Mouse (Mus musculus): ENCODE results near the gene Ccdc117. TPM values are rescaled to one million over a fixed set of nuclear protein-coding genes. Genes with fewer than 3 reads are reported as not detected.
"Not testable (repeated sequence)": the region's sequence is repeated elsewhere in the genome, so short reads cannot be mapped to it uniquely, and the experiment has no call there.

Gene Ccdc117
- total RNA-seq, 2 experiments from 2014 or later = 37.8 to 47.4 TPM

DNA sequence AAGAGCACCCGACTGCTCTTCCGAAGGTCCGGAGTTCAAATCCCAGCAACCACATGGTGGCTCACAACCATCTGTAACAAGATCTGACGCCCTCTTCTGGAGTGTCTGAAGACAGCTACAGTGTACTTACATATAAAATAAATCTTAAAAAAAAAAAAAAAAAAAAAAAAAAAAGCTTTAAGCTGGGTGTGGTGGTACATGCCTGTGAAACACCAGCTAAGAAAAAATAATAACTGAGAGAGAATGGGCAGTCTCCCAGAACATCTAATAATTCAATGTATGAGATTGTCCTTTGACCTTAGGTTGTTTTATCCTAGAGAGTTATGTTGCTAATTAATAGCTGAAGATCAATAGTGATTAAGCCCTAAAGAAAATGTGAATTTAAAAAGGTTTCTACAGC, 4.5 kb downstream of the Ccdc117 start:
- DNase-seq (ENCODE audit: low spot score in 2 of 2) = not testable (repeated sequence)

DNA sequence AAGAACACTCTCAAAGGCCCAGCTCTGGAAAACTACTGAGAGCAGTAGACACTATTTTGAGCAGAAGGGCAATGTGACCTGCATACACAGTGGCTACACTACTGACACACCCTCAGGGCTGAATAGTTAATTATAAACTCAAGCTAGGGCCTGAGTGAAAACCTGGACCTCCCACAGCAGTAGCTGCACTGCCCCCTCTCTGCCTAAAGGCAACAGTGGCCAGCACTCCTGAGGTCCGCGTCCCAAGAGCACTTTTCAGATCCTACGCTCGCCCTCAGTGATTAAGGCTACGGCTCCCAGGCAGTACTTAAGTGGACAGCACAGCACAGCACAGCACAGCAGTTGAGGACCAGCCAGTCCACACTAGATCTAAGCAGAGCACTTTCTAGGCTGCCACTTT, 8.9 kb downstream of the Ccdc117 start:
- no peak for DNase-seq (ENCODE audit: low spot score in 2 of 2)

DNA sequence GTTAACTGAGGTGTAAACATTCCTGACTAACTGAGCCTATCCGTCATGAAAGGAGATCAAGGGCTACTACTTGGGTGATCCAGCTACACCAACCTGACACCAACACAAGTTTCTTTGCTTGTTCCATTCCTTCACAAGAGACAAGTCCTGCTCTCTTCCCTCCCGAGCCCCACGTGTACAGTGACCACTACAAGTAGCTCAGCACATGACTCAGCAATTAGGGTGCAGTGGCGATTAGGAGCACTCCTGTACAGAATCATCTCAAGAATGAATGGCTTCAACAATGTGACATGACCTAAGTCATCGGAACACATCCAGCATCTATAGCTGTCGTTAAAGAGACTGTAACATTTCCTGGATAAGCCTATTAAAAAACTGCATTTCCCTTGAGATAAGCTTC, 11.3 kb downstream of the Ccdc117 start:
- DNase-seq (ENCODE audit: low spot score in 2 of 2) = no peak

DNA sequence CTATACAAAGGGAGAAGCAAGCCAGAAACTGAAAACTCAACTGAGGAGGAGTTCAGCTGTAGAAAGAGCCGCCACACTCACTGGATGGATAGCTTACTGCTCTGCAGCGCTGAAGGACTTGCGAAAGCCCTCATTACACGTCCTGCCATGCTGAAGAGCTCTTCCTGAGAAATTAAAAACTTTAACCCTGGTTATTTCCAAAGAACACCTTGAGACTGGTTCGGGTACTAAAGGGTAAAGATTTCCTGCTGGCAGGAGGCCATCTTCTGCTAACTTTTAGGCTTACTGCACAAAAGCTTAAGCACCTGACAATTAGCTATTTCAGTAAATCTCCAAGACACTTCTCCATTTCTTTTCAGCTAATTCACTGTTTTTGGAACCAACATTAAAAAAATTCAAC, 11.8 kb downstream of the Ccdc117 start:
- DNase-seq (ENCODE audit: low spot score in 2 of 2) = no peak

DNA sequence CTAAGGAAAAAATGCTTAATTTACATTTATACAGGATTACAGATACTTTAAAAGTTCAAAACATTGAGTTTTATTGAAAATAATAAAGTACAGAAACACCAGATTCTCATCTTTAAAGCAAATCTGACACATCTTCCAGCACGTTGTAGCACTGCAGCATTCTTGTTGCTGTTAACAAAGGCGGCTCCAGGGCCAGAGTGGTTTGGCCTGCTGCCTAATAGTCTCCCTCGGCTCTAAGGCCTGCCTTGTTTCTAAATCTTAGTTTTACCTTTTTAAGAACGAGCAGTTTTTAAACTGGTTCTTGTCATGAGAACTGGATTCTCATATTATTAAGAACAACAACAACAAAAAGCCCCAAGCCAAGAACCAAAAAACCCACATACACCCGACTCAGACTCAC, 13.1 kb downstream of the Ccdc117 start:
- DNase-seq (ENCODE audit: low spot score in 2 of 2) = no peak

DNA sequence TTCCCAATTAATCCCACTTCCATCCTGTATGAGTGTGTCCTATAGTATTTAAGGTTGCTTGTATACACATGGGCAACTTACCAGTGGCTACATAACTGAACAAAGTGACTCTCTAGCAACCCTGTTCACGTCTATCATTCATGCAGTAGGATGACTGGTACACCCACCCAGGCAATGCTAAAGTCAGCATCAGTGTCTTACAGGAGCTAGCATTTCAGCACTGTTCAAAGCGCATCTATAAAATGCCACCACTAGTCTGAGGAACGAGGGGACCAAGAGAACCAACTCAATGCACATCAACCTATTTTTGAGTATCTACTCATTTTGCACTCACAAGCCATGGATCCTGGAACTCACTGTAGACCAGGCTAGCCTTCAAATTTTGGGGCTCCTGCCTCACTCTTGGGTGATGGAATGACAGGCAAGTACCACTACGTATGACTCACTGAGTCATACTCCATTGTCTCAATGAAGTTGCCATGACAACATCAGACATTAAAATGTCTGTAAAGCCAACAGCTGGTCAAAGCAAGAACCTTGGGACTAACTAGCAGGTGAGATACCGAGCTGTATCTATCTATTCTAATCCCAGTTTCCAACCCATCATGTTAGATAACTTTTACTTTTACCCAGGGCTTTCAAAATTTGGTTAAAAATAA, 14.0 kb downstream of the Ccdc117 start:
- DNase-seq (ENCODE audit: low spot score in 2 of 2) = no peak

DNA sequence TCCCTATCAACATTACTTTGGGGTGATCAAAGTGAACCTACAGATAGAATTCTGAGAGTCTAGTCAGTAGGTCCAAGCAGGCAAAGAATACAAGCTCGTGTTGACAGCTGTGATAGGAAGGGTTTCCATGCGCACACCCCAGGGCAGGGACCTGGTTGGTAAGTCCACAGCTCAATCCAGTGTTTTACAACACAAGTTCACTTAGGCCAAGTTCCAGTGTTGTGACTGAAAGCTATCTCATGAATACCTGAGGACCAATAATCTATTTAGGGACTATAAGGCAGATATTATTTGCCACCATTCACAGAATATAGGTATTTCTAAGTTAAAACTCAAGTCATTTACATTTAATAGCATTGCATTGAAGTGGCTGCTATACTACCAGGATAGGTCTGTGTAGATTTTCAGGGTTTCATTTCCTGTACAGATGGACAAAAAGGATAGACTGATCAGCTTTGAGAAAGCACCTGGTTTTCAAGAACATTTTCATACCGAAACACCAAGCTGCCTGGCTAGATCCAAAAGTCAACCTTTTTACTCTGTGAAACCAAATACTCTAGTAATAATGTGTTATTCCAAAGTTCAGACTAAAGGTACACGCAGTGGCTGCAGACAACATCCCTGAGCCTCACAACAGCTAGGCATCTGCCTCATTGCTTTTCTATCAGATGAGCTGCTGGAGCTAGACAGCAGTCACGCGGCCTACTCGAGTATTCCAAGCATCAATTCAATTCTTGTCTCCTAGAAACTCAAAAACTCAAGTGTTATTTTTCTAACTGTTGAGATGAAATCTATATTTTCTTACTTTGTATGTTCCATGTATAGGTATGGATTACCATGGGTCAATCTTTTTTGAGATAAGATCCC, 15.2 kb downstream of the Ccdc117 start:
- no peak for DNase-seq (ENCODE audit: low spot score in 2 of 2)

DNA sequence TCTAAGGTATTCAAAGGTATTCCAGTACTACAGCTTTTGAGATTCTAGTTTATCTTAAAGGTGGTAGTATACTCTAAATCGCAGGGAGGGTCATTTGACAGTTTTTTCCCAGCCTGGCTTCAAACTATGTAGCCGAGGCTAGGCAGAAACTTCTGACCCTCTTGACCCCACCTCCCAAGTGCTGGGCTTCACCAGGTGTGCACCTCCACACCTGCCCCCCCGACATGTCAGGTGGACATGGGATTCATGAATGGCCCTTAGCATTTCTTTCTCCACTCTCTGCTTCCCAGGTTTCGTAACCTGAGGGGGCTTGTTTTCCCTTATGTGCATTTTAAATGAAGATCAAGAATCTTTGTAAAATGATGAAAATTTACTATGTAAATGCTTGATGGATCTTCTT, 16.6 kb downstream of the Ccdc117 start:
- no peak for DNase-seq (ENCODE audit: low spot score in 2 of 2)

DNA sequence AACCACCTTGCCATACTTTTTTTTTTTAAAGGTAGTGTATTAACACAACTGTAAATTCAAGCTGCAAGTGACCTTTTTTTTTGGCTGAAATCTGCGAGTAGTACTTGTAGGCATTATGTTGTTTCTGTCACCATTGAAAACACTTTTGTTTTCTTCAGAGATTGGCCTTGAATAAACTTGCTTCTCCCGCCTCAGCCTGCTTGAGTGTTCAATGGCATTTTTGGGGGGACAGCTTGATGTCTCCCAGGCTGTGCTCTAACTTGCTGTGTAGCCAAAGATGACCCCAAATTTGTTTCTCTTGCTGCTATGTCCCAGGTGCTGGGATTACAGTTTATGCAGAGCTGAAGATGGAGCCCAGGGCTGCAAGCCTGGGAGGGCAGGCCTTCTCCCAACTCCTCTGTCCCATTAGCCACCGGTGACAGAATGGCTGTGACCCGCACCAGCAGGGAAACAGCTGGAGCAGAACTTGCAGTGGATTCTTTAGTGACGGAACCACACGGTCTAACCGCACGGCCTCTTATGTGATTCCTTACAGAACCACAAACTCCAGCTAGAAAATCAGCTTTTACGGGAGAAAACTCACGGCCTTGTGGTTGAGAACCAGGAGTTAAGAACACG, 19.1 kb downstream of the Ccdc117 start:
- DNase-seq (ENCODE audit: low spot score in 2 of 2) = no peak

DNA sequence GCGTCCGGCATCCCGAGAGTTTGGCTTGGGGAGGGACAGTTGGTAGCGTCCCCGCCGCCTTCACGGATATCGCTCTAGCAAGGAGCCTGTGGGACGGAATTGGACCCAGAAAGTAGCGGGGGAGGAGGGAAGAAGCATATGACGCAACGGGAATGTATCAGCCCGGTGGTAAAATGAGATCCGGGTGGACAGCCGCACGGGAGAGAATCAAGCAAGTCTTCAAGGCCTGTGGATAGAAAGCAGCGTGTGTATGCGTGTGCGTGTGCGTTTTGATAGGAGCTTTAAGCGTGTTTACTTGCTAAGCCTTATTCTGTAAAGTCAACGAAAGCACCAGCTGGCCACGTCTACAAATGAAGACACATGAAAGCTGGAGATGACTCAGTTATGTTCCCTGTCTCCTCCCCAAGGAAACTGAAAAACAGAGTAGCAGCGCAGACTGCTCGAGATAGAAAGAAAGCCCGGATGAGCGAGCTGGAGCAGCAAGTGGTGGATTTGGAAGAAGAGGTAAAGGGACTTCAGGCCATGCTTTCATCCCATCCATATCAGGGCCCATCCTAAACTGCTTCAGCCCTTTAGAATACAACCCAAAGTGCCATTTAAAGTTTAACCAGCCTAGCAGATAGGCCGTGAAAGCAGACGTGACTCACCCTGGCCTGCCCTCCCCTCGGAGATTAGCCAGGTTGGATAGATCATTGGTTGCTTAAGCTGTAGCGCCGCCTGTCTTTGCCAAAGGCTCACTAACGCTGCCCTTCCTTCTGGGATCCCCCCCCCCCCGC, 20.3 kb downstream of the Ccdc117 start:
- peak; percentile 61 to 65 for DNase-seq (ENCODE audit: low spot score in 2 of 2)

DNA sequence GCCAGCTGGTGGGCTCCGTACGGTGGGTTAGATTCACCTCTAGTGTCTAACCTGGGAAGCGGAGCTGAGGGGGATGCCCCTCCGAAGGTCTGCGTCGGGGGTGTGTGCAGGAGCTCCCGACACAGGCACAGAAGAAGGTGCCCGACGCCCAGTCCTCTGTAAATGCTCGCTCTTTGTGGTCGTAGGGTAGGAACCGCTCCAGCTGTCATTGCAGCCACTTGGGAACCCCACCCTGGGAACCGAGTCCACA, 20.8 kb downstream of the Ccdc117 start:
- DNase-seq (ENCODE audit: low spot score in 2 of 2) = peak in 1 of 2 experiments; percentile 59

DNA sequence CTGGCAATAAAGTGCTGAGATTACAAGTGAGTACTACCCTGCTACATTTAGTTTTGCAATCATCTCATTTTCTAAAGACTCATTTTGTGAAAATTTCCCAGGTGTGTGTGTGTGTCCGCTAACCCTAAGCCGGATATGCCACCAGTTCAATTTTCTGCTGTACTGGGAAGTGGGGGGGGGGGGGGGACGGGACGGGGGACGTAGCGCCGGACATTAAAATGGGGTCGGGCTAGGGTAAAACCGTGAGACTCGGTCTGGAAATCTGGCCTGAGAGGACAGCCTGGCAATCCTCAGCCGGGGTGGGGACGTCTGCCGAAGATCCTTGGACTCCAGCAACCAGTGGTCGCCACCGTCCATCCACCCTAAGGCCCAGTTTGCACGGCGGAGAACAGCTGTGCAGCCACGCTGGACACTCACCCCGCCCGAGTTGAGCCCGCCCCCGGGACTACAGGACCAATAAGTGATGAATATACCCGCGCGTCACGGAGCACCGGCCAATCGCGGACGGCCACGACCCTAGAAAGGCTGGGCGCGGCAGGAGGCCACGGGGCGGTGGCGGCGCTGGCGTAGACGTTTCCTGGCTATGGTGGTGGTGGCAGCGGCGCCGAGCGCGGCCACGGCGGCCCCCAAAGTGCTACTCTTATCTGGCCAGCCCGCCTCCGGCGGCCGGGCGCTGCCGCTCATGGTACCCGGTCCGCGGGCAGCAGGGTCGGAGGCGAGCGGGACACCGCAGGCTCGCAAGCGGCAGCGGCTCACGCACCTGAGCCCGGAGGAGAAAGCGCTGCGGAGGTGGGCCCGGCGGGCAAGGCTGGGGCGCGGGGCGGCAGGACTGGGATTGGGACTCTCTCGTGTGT, 21.3 kb downstream of the Ccdc117 start, which contains the start of gene Xbp1:
Gene Xbp1 (plus strand): TSS at position 248 of the 854 bp plus-strand sequence.
- peak; percentile 98 for DNase-seq (ENCODE audit: low spot score in 2 of 2)

DNA sequence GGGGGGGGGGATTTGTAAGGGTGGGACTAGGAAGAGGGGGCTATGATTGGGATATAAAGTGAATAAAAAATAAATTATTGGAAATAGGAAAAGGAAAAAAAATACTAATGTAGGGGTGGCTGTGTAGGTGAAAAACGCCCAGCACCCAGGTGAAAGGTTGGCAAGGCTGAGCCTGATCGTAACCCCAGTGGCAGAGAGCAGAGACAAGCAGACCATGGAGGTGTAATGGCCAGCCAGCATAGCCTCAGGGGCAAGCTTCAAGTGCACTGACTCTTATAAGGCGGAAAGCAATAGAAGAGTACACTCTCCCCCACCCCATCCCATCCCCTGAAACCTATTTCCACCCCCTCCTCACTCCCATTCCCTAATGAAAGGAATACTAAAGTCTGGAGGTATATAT, 22.3 kb downstream of the Ccdc117 start:
- no peak for DNase-seq (ENCODE audit: low spot score in 2 of 2)

DNA sequence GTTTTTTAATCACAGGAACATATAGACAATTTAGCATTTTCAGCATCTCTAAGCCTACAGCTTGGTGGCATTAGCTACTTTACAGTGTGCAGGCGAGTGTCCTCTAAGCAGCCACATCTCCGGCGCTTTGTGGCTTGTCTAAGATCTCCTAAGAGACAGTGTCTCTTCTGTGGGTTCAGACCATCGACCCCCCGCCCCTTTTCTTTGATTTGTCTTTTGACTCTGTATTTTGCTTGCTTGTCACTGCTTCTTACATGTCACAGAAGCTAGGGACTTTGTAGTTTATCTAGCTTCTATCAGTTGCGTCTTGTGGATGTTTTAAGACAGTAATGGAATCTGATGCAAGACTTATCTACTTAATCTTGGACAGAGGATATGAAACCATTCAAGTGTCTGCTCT, 24.6 kb downstream of the Ccdc117 start:
- DNase-seq (ENCODE audit: low spot score in 2 of 2) = no peak

DNA sequence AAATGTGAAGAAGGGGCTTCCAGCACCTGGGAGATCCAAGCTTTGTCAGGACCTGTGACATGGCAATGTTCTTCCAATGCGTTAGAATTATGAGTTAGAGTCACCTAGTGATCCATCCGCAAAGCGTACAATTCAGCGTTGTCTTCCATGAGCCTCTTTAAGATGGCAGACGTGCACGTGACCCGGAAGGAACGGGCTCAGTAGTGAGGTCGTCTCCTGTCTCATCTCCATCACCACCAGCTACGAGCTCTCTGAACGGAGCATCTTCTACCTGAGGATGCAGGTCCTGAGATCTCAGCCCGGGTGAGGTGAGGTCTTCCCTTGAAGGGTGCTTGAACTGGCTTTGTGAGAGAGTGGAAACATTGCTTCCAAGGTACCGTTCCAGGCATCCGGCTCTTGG, 25.4 kb downstream of the Ccdc117 start:
- no peak for DNase-seq (ENCODE audit: low spot score in 2 of 2)

DNA sequence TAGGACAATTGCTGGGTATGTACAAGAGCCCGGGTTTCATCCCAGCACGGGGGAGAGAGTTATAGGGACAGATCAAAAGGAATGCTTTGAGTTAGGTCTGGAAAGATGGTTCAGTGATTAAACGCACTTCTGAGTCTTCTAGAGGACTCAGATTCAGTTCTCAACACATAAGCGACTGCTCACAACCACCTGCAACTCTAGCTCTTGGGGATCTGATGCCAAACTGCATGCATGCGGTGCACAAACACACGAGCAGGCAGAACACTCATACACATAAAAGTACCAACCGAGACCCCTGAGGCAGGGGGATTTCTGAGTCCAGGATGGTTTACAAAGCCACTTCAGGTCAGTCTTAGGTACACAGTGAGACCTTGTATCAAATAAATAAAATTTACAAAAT, 25.8 kb downstream of the Ccdc117 start:
- DNase-seq (ENCODE audit: low spot score in 2 of 2) = no peak

DNA sequence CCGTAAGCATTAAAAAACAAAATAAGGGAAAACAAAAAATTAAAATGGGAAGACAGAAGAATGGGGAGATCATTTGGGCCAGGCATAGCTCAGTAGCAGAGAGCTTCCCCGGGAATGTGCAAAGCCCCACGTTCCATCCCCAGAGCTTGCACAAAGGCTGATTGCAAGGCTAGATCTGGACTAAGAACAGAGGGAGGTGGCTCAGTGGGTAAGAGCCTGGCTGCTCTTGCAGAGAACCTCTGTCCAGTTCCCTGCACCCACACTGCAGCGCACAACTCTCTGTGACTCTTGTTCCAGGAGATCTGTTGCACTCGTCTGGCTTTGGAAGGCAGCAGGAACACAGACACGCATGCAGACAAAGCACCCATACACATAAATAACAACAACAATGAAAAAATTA, 26.3 kb downstream of the Ccdc117 start:
- DNase-seq (ENCODE audit: low spot score in 2 of 2) = no peak

DNA sequence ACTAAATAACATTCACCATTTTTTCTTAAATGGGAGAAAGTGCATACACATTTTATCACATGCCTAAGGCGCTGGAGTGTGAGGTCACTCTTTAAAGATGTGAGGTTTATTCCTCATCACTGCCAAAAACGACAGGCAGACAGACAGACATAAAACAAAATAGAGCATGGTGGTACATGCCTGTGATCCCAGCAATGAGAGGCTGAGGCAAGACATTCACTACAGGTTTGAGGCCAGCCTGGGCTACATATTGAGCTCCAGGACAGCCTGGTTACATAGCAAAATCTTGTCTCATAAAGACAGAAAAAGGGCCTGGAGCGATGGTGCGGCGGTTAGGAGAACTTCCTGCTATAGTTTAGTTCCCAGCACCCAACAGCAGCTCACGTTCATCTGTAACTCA, 26.8 kb downstream of the Ccdc117 start:
- DNase-seq (ENCODE audit: low spot score in 2 of 2) = no peak

DNA sequence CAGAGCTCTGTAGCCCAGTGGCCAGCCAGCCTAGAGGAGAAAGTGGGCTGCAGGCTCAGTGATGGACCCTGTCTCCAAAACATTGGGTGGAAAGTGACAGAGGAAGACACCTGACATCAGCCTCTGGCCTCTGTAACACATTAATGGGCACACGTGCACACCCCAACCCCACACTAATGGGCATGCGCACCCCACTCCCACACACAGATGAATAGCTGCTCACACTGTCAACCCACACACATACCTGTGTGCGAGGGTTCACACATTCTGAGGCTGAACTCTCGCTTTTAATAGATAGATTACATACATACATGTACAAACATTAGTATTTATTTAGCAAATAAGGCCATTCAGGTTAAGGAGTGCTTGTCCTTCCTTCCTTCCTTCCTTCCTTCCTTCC, 27.9 kb downstream of the Ccdc117 start:
- no peak for DNase-seq (ENCODE audit: low spot score in 2 of 2)

DNA sequence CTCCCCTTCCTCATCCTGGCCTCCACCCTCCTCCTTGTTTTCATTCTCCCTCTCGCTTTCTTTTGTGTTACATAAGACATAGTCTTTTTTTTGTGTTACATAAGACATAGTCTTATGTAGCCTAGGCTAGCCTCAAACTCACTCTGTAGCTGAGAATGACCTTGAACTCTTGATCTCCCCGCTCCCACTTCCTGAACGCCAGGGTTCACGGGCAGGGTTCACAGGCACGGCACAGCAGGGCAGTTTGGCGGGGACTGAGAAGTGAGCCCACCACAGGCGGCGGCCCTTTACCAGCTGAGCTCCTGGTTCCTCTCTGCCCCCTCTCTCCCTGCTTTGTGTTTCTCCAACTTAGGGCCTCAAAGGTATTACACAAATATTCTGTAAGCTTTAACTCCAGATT, 29.0 kb downstream of the Ccdc117 start:
- no peak for DNase-seq (ENCODE audit: low spot score in 2 of 2)
